Mouse (Mus musculus) CH12.LX (cell line): ENCODE measurements at regions not wholly inside any gene's neighbourhood (a gene's known extent, or its start where the extent isn't known, plus 50 kb on each side); places are given as distances from the start of the nearest gene placed in this dataset.

Experiments
- DNase-seq: peaks from one replicate; pipeline ENCODE4 v3.0.0-alpha.2; 2013; ENCODE audit errors: extremely low read depth
- H3K27ac ChIP-seq: 2 replicates; pipeline ENCODE4 v1.5.1; 2012; ENCODE audit warnings: low read depth, mild to moderate bottlenecking, control low read depth, moderate library complexity; ENCODE audit not compliant: insufficient read depth
- H3K27me3 ChIP-seq: replicated peaks from 2 replicates; pipeline ENCODE3; 2012; ENCODE audit warnings: inconsistent platforms
- H3K36me3 ChIP-seq, 2 experiments: replicated peaks in 1 of 2; 2 replicates each; pipeline versions ENCODE3 to v1.6.1; 2012; ENCODE audit warnings: inconsistent platforms in 1 of 2, low read length in 1 of 2, mild to moderate bottlenecking in 1 of 2, mixed read lengths in 1 of 2, moderate library complexity in 1 of 2; ENCODE audit not compliant: control insufficient read depth in 1 of 2, insufficient read depth in 1 of 2
- H3K4me1 ChIP-seq, 2 experiments: 2 replicates each; pipeline ENCODE4 v1.6.1; 2012; ENCODE audit warnings: inconsistent platforms in 1 of 2, moderate library complexity in 1 of 2; ENCODE audit not compliant: insufficient read depth in 2 of 2, control insufficient read depth in 1 of 2
- H3K4me2 ChIP-seq: 2 replicates; pipeline ENCODE4 v1.6.1; 2012; ENCODE audit warnings: low read depth, mild to moderate bottlenecking, control low read depth; ENCODE audit not compliant: poor library complexity, insufficient read depth, severe bottlenecking
- H3K4me3 ChIP-seq, 3 experiments: fragments of 150-350 bp in 1 of 3; sonication (generic) in 1 of 3; replicated peaks in 1 of 3; 2 replicates each; pipeline versions ENCODE3 to v1.5.1; 2011 to 2012; ENCODE audit warnings: low read depth in 2 of 3, low read length in 2 of 3, mild to moderate bottlenecking in 2 of 3, moderate library complexity in 2 of 3, control low read depth in 1 of 3, improper control_type of control experiment in 1 of 3, inconsistent platforms in 1 of 3, mixed read lengths in 1 of 3; ENCODE audit not compliant: poor library complexity in 1 of 3
- H3K79me2 ChIP-seq: replicated peaks from 2 replicates; pipeline ENCODE4 v1.6.1; 2012; ENCODE audit warnings: mild to moderate bottlenecking, moderate library complexity; ENCODE audit not compliant: control insufficient read depth, poor library complexity, insufficient read depth, severe bottlenecking; ENCODE audit errors: extremely low read depth
- H3K9ac ChIP-seq: 2 replicates; pipeline ENCODE4 v1.6.1; 2012; ENCODE audit warnings: low read depth, mild to moderate bottlenecking, control low read depth, moderate library complexity; ENCODE audit not compliant: insufficient read depth
- H3K9me3 ChIP-seq: replicated peaks from 2 replicates; pipeline ENCODE3; 2012; ENCODE audit warnings: low read length, inconsistent platforms, mixed read lengths
- CHD2 ChIP-seq: IDR thresholded peaks from 2 replicates; pipeline ENCODE4 v1.6.1; 2011; ENCODE audit warnings: low read length, improper control_type of control experiment
- E2F4 ChIP-seq: IDR thresholded peaks from 2 replicates; pipeline ENCODE4 v1.6.1; 2011; ENCODE audit warnings: low read depth, low read length, improper control_type of control experiment; ENCODE audit not compliant: insufficient replicate concordance
- ELF1 ChIP-seq: IDR thresholded peaks from 2 replicates; pipeline ENCODE4 v1.6.1; 2014; ENCODE audit warnings: low read depth, mild to moderate bottlenecking, inconsistent platforms, low read length, improper control_type of control experiment
- EP300 ChIP-seq: IDR thresholded peaks from 2 replicates; pipeline ENCODE4 v1.6.1; 2011; ENCODE audit warnings: low read length, improper control_type of control experiment
- ETS1 ChIP-seq: conservative IDR thresholded peaks from 2 replicates; pipeline ENCODE4 v1.6.1; 2012; ENCODE audit warnings: low read depth, mild to moderate bottlenecking, inconsistent platforms, low read length, improper control_type of control experiment, moderate library complexity
- GABPA ChIP-seq: IDR thresholded peaks from 2 replicates; pipeline ENCODE4 v1.6.1; 2012; ENCODE audit warnings: low read depth, low read length, improper control_type of control experiment, inconsistent platforms; ENCODE audit not compliant: insufficient replicate concordance
- IRF4 ChIP-seq: IDR thresholded peaks from 2 replicates; pipeline ENCODE4 v1.6.1; 2014; ENCODE audit warnings: low read depth, mild to moderate bottlenecking, inconsistent platforms, low read length, improper control_type of control experiment
- JUN ChIP-seq: IDR thresholded peaks from 2 replicates; pipeline ENCODE4 v1.6.1; 2011; ENCODE audit warnings: low read depth, mild to moderate bottlenecking, low read length, improper control_type of control experiment, moderate library complexity; ENCODE audit not compliant: insufficient read depth
- JUND ChIP-seq: conservative IDR thresholded peaks from 2 replicates; pipeline ENCODE4 v1.6.1; 2011; ENCODE audit warnings: low read depth, low read length, improper control_type of control experiment
- MAFK ChIP-seq: IDR thresholded peaks from 2 replicates; pipeline ENCODE4 v1.6.1; 2011; ENCODE audit warnings: low read length, improper control_type of control experiment; ENCODE audit not compliant: insufficient replicate concordance
- MAX ChIP-seq: IDR thresholded peaks from 2 replicates; pipeline ENCODE4 v1.6.1; 2011; ENCODE audit warnings: low read length, improper control_type of control experiment
- MAZ ChIP-seq: IDR thresholded peaks from 2 replicates; pipeline ENCODE4 v1.6.1; 2012; ENCODE audit warnings: low read depth, mild to moderate bottlenecking, inconsistent platforms, low read length, improper control_type of control experiment, moderate library complexity
- MEF2A ChIP-seq: IDR thresholded peaks from 2 replicates; pipeline ENCODE4 v1.6.1; 2014; ENCODE audit warnings: low read depth, mild to moderate bottlenecking, inconsistent platforms, low read length, improper control_type of control experiment, borderline replicate concordance
- MYC ChIP-seq: IDR thresholded peaks from 2 replicates; pipeline ENCODE4 v1.6.1; 2011; ENCODE audit warnings: low read depth, mild to moderate bottlenecking, improper control_type of control experiment, low read length
- NELFE ChIP-seq: IDR thresholded peaks from 2 replicates; pipeline ENCODE4 v1.6.1; 2011; ENCODE audit warnings: low read depth, low read length, improper control_type of control experiment
- PAX5 ChIP-seq: IDR thresholded peaks from 2 replicates; pipeline ENCODE4 v1.6.1; 2012; ENCODE audit warnings: low read length, inconsistent platforms, mixed read lengths
- POLR2A ChIP-seq: IDR thresholded peaks from 2 replicates; pipeline ENCODE4 v1.6.1; 2011; ENCODE audit warnings: low read depth, mild to moderate bottlenecking, improper control_type of control experiment, low read length
- POLR2AphosphoS2 ChIP-seq: IDR thresholded peaks from 2 replicates; pipeline ENCODE4 v1.6.1; 2011; ENCODE audit warnings: low read depth, low read length, improper control_type of control experiment
- RAD21 ChIP-seq: IDR thresholded peaks from 2 replicates; pipeline ENCODE4 v1.6.1; 2011; ENCODE audit warnings: low read depth, mild to moderate bottlenecking, low read length, improper control_type of control experiment, moderate library complexity
- SIN3A ChIP-seq: IDR thresholded peaks from 2 replicates; pipeline ENCODE4 v1.6.1; 2012; ENCODE audit warnings: low read length, improper control_type of control experiment, inconsistent platforms
- SMC3 ChIP-seq: IDR thresholded peaks from 2 replicates; pipeline ENCODE4 v1.6.1; 2011; ENCODE audit warnings: low read depth, low read length, improper control_type of control experiment
- TBP ChIP-seq: conservative IDR thresholded peaks from 2 replicates; pipeline ENCODE4 v1.6.1; 2011; ENCODE audit warnings: low read depth, low read length, improper control_type of control experiment
- TCF12 ChIP-seq: IDR thresholded peaks from 2 replicates; pipeline ENCODE4 v1.6.1; 2014; ENCODE audit warnings: low read depth, mild to moderate bottlenecking, inconsistent platforms, low read length, improper control_type of control experiment
- UBTF ChIP-seq: IDR thresholded peaks from 2 replicates; pipeline ENCODE4 v1.6.1; 2012; ENCODE audit warnings: low read depth, mild to moderate bottlenecking, inconsistent platforms, low read length, improper control_type of control experiment, moderate library complexity
- USF2 ChIP-seq: conservative IDR thresholded peaks from 2 replicates; pipeline ENCODE4 v1.6.1; 2011; ENCODE audit warnings: low read depth, low read length, improper control_type of control experiment
- ZC3H11A ChIP-seq: IDR thresholded peaks from 2 replicates; pipeline ENCODE4 v1.6.1; 2012; ENCODE audit warnings: low read depth, mild to moderate bottlenecking, inconsistent platforms, low read length, improper control_type of control experiment
- ZKSCAN1 ChIP-seq: IDR thresholded peaks from 2 replicates; pipeline ENCODE4 v1.6.1; 2012; ENCODE audit warnings: low read depth, inconsistent platforms, low read length, improper control_type of control experiment, borderline replicate concordance
- ZMIZ1 ChIP-seq: IDR thresholded peaks from 2 replicates; pipeline ENCODE4 v1.6.1; 2012; ENCODE audit warnings: low read depth, mild to moderate bottlenecking, inconsistent platforms, low read length, improper control_type of control experiment
- dilution Hi-C: fragments of 300-500 bp; cut with MboI; formaldehyde crosslinking; loops from 2 replicates; pipeline ENCODE4 v1.14.3; 2020; ENCODE audit warnings: low sequenced_read_pairs; ENCODE audit not compliant: extremely low pct_unique_long_range_greater_than_20kb, extremely low pct_ligation_motif_present
- in situ Hi-C: fragments of 300-500 bp; cut with MboI; formaldehyde crosslinking; loops from 3 replicates; pipeline ENCODE4 v1.14.3; 2019; ENCODE audit warnings: low sequenced_read_pairs, low pct_ligation_motif_present, low pct_unique_long_range_greater_than_20kb, mixed read lengths

GRCm38 (mm10) chr4:54324851-54325250 lies 499.0 kb downstream of the Tmem38b start:
- dilution Hi-C loops (no loop called here), in situ Hi-C loops (no loop called here)
- no peaks in the 10 kb centered on the region for H3K4me1 ChIP-seq
- H3K9me3 ChIP-seq = no peaks in the 10 kb centered on the region
- no peak for TF ChIP-seq RAD21
- TF ChIP-seq ETS1 = no peak
- no peak for TF ChIP-seq GABPA
- no peak for TF ChIP-seq UBTF
- no peak for TF ChIP-seq MAFK
- no peak for TF ChIP-seq POLR2AphosphoS2
- no peak for TF ChIP-seq JUND
- no peak for TF ChIP-seq SIN3A
- TF ChIP-seq MAX = no peak
- no peak for TF ChIP-seq CHD2
- no peak for TF ChIP-seq IRF4
- TF ChIP-seq ZC3H11A = no peak
- TF ChIP-seq MAZ = no peak
- TF ChIP-seq ZMIZ1 = no peak
- TF ChIP-seq TCF12 = no peak
- TF ChIP-seq NELFE = no peak
- no peak for TF ChIP-seq E2F4
- no peak for TF ChIP-seq ELF1
- no peak overlapping the region for H3K4me3 ChIP-seq
- H3K79me2 ChIP-seq = no peaks in the 10 kb centered on the region
- no peaks in the 10 kb centered on the region for H3K27me3 ChIP-seq
- DNase-seq = no peak
- H3K9ac ChIP-seq = no peak overlapping the region
- H3K36me3 ChIP-seq = no peaks in the 10 kb centered on the region
- H3K4me2 ChIP-seq = no peak overlapping the region
- no peak overlapping the region for H3K27ac ChIP-seq

- H3K79me2 ChIP-seq = no peaks in the 10 kb centered on the region
- in situ Hi-C loops (no loop called here), dilution Hi-C loops (no loop called here)
- H3K27me3 ChIP-seq = no peaks in the 10 kb centered on the region
- no peak overlapping the region for H3K4me2 ChIP-seq
- H3K36me3 ChIP-seq = no peaks in the 10 kb centered on the region
- DNase-seq = no peak
- H3K9me3 ChIP-seq = no peaks in the 10 kb centered on the region
- TF ChIP-seq USF2 = no peak
- TF ChIP-seq EP300 = no peak
- TF ChIP-seq ETS1 = no peak
- no peak for TF ChIP-seq SMC3
- no peak for TF ChIP-seq MEF2A
- TF ChIP-seq ELF1 = no peak
- no peak for TF ChIP-seq GABPA
- no peak for TF ChIP-seq JUND
- TF ChIP-seq JUN = no peak
- TF ChIP-seq PAX5 = no peak
- no peak for TF ChIP-seq CHD2
- TF ChIP-seq MYC = no peak
- no peak for TF ChIP-seq TBP
- TF ChIP-seq MAX = no peak
- no peak for TF ChIP-seq POLR2A
- TF ChIP-seq ZKSCAN1 = no peak
- no peak overlapping the region for H3K27ac ChIP-seq
- no peak overlapping the region for H3K9ac ChIP-seq
- no peaks in the 10 kb centered on the region for H3K4me1 ChIP-seq
- no peak overlapping the region for H3K4me3 ChIP-seq
Measured at GRCm38 (mm10) chr4:54328273-54328672, 502.4 kb downstream of the Tmem38b start.
